Mouse (Mus musculus) liver, embryonic 12.5 days (tissue): ENCODE measurements at regions not wholly inside any gene's neighbourhood (a gene's known extent, or its start where the extent isn't known, plus 50 kb on each side); places are given as distances from the start of the nearest gene placed in this dataset.

ENCODE experiments used
- ATAC-seq: fragments of 200-750 bp; cut with Nextera tagmentation; 2 replicates; pipeline ENCODE4 v1.8.0; 2017; ENCODE audit warnings: moderate number of reproducible peaks, mild to moderate bottlenecking, moderate library complexity
- H3K27ac ChIP-seq: fragments of 300-500 bp; sonication (generic); 2 replicates; pipeline ENCODE4 v1.5.1; 2016; ENCODE audit warnings: mild to moderate bottlenecking
- H3K27me3 ChIP-seq: fragments of 300-500 bp; sonication (generic); replicated peaks from 2 replicates; pipeline ENCODE4 v1.6.1; 2016; ENCODE audit warnings: mild to moderate bottlenecking, moderate library complexity
- H3K36me3 ChIP-seq: fragments of 300-500 bp; sonication (generic); 2 replicates; pipeline ENCODE4 v1.6.1; 2016; ENCODE audit warnings: mild to moderate bottlenecking, moderate library complexity
- H3K4me1 ChIP-seq: fragments of 300-500 bp; sonication (generic); 2 replicates; pipeline ENCODE4 v1.6.1; 2016
- H3K4me2 ChIP-seq: fragments of 300-500 bp; sonication (generic); 2 replicates; pipeline ENCODE4 v1.6.1; 2016; ENCODE audit warnings: mild to moderate bottlenecking, moderate library complexity
- H3K4me3 ChIP-seq: fragments of 300-500 bp; sonication (generic); 2 replicates; pipeline ENCODE4 v1.5.1; 2016; ENCODE audit warnings: mild to moderate bottlenecking, moderate library complexity
- H3K9ac ChIP-seq: fragments of 300-500 bp; sonication (generic); 2 replicates; pipeline ENCODE4 v1.6.1; 2016; ENCODE audit warnings: mild to moderate bottlenecking, moderate library complexity
- H3K9me3 ChIP-seq: fragments of 300-500 bp; sonication (generic); replicated peaks from 2 replicates; pipeline ENCODE4 v1.6.1; 2016; ENCODE audit warnings: mild to moderate bottlenecking, moderate library complexity
- WGBS: fragments of 180-500 bp; shearing (Covaris S2); methylation state at CpG from one replicate; pipeline ENCODE4 v1.1.7; 2016; ENCODE audit not compliant: insufficient replicate concordance; 5-methylcytosine and 5-hydroxymethylcytosine counted together

- Histone ChIP-seq H3K4me3 (no peak overlapping the region), H3K36me3 (no peaks in the 10 kb centered on the region), H3K4me1 (0 out of 2 replicates have a peak, but pooled peaks cover 4% of the 10 kb centered on the region), H3K9ac (no peak overlapping the region), H3K4me2 (no peak overlapping the region), H3K27me3 (no peaks in the 10 kb centered on the region), H3K27ac (no peak overlapping the region), H3K9me3 (no peaks in the 10 kb centered on the region)
- ATAC-seq: no peak
- 63% methylated on average over 1 of the region's 1 CpGs for WGBS
These were observed 165.5 kb downstream of the B3gnt2 start for GRCm38 (mm10) chr11:22695237-22695636.

- no peak for ATAC-seq
- Histone ChIP-seq H3K27me3 (no peaks in the 10 kb centered on the region), H3K9me3 (no peaks in the 10 kb centered on the region), H3K4me1 (no peaks in the 10 kb centered on the region), H3K9ac (no peak overlapping the region), H3K27ac (no peak overlapping the region), H3K4me3 (no peak overlapping the region), H3K4me2 (no peak overlapping the region), H3K36me3 (no peaks in the 10 kb centered on the region)
- 56% methylated on average over 5 of the region's 5 CpGs for WGBS
These were observed 162.5 kb downstream of the B3gnt2 start for GRCm38 (mm10) chr11:22698057-22698941.

GRCm38 (mm10) chr11:22706082-22706481 is 154.7 kb downstream of the B3gnt2 start:
- Histone ChIP-seq H3K36me3 (no peaks in the 10 kb centered on the region), H3K9me3 (no peaks in the 10 kb centered on the region), H3K4me3 (no peak overlapping the region), H3K9ac (no peak overlapping the region), H3K4me1 (no peaks in the 10 kb centered on the region), H3K27ac (no peak overlapping the region), H3K27me3 (no peaks in the 10 kb centered on the region), H3K4me2 (no peak overlapping the region)
- WGBS: 78% methylated on average over 3 of the region's 3 CpGs
- no peak for ATAC-seq
